Mouse (Mus musculus): ENCODE results near the gene Adgrf3.

- TF ChIP-seq CTCF (IDR thresholded peaks at IDR 0.05; ENCODE audit: low read depth, low read length) = no peak
- no peak for TF ChIP-seq POLR2A (IDR thresholded peaks at IDR 0.05; ENCODE audit: borderline replicate concordance, low read depth, low read length)
Observed at GRCm38 (mm10) chr5:30148133-30148920, 57.2 kb downstream of the Adgrf3 start.

Data from bone marrow macrophage, adult 2 months (primary cell).